Mouse (Mus musculus): ENCODE measurements around the gene Bet1l. TPM values are rescaled to one million over a fixed set of nuclear protein-coding genes. Genes with fewer than 3 reads are reported as not detected.

Gene Bet1l
- total RNA-seq (2023; ENCODE audit: inconsistent age): 19.0 to 24.5 TPM (median 21.9 TPM) in 4 replicates

GRCm38 (mm10) chr7:140857550-140858505 is at the start of gene Bet1l:
Bet1l (minus strand) TSS chr7:140857577.

GRCm38 (mm10) chr7:140900220-140900619 is 42.8 kb upstream of the Bet1l start, which contains the start of gene Cox8b:
Cox8b (minus strand) TSS chr7:140900446.

GRCm38 (mm10) chr7:140881696-140882468 is 24.5 kb upstream of the Bet1l start, which contains the start of the genes Psmd13 and Sirt3:
Psmd13 (plus strand) TSS chr7:140881968.
Sirt3 (minus strand) TSS chr7:140882309.

GRCm38 (mm10) chr7:140856785-140857549 is 410 bp downstream of the Bet1l start, which contains the start of gene Ric8a:
Ric8a (plus strand) TSS chr7:140856957.

GRCm38 (mm10) chr7:140855860-140856784 is 1.3 kb downstream of the Bet1l start, which contains the start of gene Gm45785:
Gm45785 (minus strand) TSS chr7:140856331.

GRCm38 (mm10) chr7:140847755-140848580 is 9.4 kb downstream of the Bet1l start, which contains the start of gene Odf3:
Odf3 (plus strand) TSS chr7:140847805.

GRCm38 (mm10) chr7:140844905-140845665 is 12.3 kb downstream of the Bet1l start, which contains the start of gene Scgb1c1:
Scgb1c1 (plus strand) TSS chr7:140845547.

GRCm38 (mm10) chr7:140834968-140835757 is 22.2 kb downstream of the Bet1l start, which contains the start of gene Urah:
Urah (plus strand) TSS chr7:140835018.

GRCm38 (mm10) chr7:140821653-140822329 is 35.6 kb downstream of the Bet1l start, which contains the start of gene Zfp941:
Zfp941 (minus strand) TSS chr7:140822178.

Other genes with a start within 250 kb of the Bet1l start
- gene Olfr61, start 228.6 kb downstream of the Bet1l start, total RNA-seq (2023; ENCODE audit: inconsistent age): not detected in 4 replicates
- gene Olfr53, start 211.1 kb downstream of the Bet1l start, total RNA-seq (2023; ENCODE audit: inconsistent age): not detected in 4 replicates
- gene Olfr539, start 197.6 kb downstream of the Bet1l start, total RNA-seq (2023; ENCODE audit: inconsistent age): not detected in 4 replicates
- gene Olfr45, start 175.6 kb downstream of the Bet1l start, total RNA-seq (2023; ENCODE audit: inconsistent age): not detected in 4 replicates
- not detected in 4 replicates for gene Olfr541, start 160.3 kb downstream of the Bet1l start, total RNA-seq (2023; ENCODE audit: inconsistent age)
- not detected in 4 replicates for gene Cyp2e1, start 93.8 kb downstream of the Bet1l start, total RNA-seq (2023; ENCODE audit: inconsistent age)
- gene Syce1, start 69.7 kb downstream of the Bet1l start, total RNA-seq (2023; ENCODE audit: inconsistent age): not detected in 4 replicates
- not detected in 4 replicates for gene Zfp941, start 35.4 kb downstream of the Bet1l start, total RNA-seq (2023; ENCODE audit: inconsistent age)
- not detected in 4 replicates for gene Urah, start 22.6 kb downstream of the Bet1l start, total RNA-seq (2023; ENCODE audit: inconsistent age)
- gene Scgb1c1, start 12.0 kb downstream of the Bet1l start, total RNA-seq (2023; ENCODE audit: inconsistent age): not detected in 4 replicates
- gene Odf3, start 9.8 kb downstream of the Bet1l start, total RNA-seq (2023; ENCODE audit: inconsistent age): not detected in 4 replicates
- gene Gm45785, start 1.2 kb downstream of the Bet1l start, total RNA-seq (2023; ENCODE audit: inconsistent age): not detected in 4 replicates
- 89.6 to 105 TPM (median 98.1 TPM) in 4 replicates for gene Ric8a, start 620 bp downstream of the Bet1l start, total RNA-seq (2023; ENCODE audit: inconsistent age)
- gene Psmd13, start 24.4 kb upstream of the Bet1l start, total RNA-seq (2023; ENCODE audit: inconsistent age): 82.3 to 93.8 TPM (median 86.4 TPM) in 4 replicates
- 9.4 to 10.6 TPM (median 9.8 TPM) in 4 replicates for gene Sirt3, start 24.7 kb upstream of the Bet1l start, total RNA-seq (2023; ENCODE audit: inconsistent age)
- not detected in 4 replicates for gene Cox8b, start 42.9 kb upstream of the Bet1l start, total RNA-seq (2023; ENCODE audit: inconsistent age)
- not detected in 4 replicates for gene Nlrp6, start 63.3 kb upstream of the Bet1l start, total RNA-seq (2023; ENCODE audit: inconsistent age)
- 16.3 to 20.3 TPM (median 17.9 TPM) in 4 replicates for gene Pgghg, start 83.8 kb upstream of the Bet1l start, total RNA-seq (2023; ENCODE audit: inconsistent age)
- gene Ifitm5, start 92.7 kb upstream of the Bet1l start, total RNA-seq (2023; ENCODE audit: inconsistent age): not detected in 4 replicates
- not detected in 4 replicates for gene Gm45717, start 98.4 kb upstream of the Bet1l start, total RNA-seq (2023; ENCODE audit: inconsistent age)
- 8.8 to 13.3 TPM (median 11.4 TPM) in 4 replicates for gene Ifitm2, start 98.4 kb upstream of the Bet1l start, total RNA-seq (2023; ENCODE audit: inconsistent age)
- gene Ifitm1, start 109.6 kb upstream of the Bet1l start, total RNA-seq (2023; ENCODE audit: inconsistent age): 1.0 to 1.5 TPM (median 1.4 TPM) in 4 replicates
- 3.6 to 8.8 TPM (median 6.2 TPM) in 4 replicates for gene Ifitm3, start 153.2 kb upstream of the Bet1l start, total RNA-seq (2023; ENCODE audit: inconsistent age)
- gene Ifitm6, start 160.3 kb upstream of the Bet1l start, total RNA-seq (2023; ENCODE audit: inconsistent age): 0.90 TPM in 1 of 4 replicates, not detected in the others
- not detected in 4 replicates for gene Gm17387, start 171.6 kb upstream of the Bet1l start, total RNA-seq (2023; ENCODE audit: inconsistent age)
- not detected in 4 replicates for gene B4galnt4, start 203.5 kb upstream of the Bet1l start, total RNA-seq (2023; ENCODE audit: inconsistent age)
- gene Pkp3, start 220.6 kb upstream of the Bet1l start, total RNA-seq (2023; ENCODE audit: inconsistent age): 22.4 to 30.5 TPM (median 27.5 TPM) in 4 replicates
- gene Sigirr, start 243.0 kb upstream of the Bet1l start, total RNA-seq (2023; ENCODE audit: inconsistent age): 35.5 to 39.1 TPM (median 37.6 TPM) in 4 replicates

All from B cell, adult (primary cell).